Mouse (Mus musculus) embryonic fibroblast, embryonic 13.5 days (primary cell): ENCODE measurements around the gene Slc47a1.

Experiments
- CTCF ChIP-seq: IDR thresholded peaks from 2 replicates; pipeline ENCODE4 v1.5.1; 2011; ENCODE audit warnings: mild to moderate bottlenecking, control low read depth, low read length, moderate library complexity, borderline replicate concordance; ENCODE audit not compliant: insufficient read depth
- POLR2A ChIP-seq: IDR thresholded peaks from 2 replicates; pipeline ENCODE4 v1.6.1; 2011; ENCODE audit warnings: low read depth, mild to moderate bottlenecking, control low read depth, low read length, moderate library complexity

DNA sequence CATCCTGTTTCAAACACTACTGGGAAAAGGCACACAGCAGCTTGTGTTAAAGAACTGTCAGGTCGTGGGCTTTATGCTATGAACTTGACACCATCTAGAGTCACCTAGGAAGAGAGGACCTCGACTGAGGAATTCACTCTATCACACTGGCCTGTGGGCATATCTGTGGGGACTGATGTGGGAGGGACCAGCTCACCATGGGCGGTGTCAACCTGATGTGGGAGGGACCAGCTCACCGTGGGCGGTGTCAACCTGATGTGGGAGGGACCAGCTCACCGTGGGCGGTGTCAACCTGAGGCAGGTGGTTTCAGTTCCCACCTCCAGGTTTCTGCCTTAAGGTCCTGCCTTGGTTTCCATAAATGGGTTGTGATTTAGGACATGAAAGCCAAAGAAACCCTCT is 70.3 kb downstream of the Slc47a1 start:
- TF ChIP-seq POLR2A (no peak), CTCF (no peak)
